In genomic region chr10:108163021-108163410, GRCm38 (mm10) we compare ENCODE assay signal across 8 mouse cellular contexts. TPM values are rescaled to one million over a fixed set of nuclear protein-coding genes. Genes with fewer than 3 reads are reported as not detected.
DNase-seq lines count a peak whose midpoint lies in the region; ATAC-seq and TF ChIP-seq lines count a peak whose summit lies in the region.

No protein-coding gene starts in this region.

- peaks cover 8% of the 10 kb centered on the region for H3K27me3 ChIP-seq in erythroblast, embryonic 14.5 days (ENCODE audit: control insufficient read depth)
- H3K27me3 ChIP-seq in E14TG2a.4 (ENCODE audit: insufficient read depth, low read length) = no peaks in the 10 kb centered on the region; the same call in 1 of the 2 replicates
- H3K27me3 ChIP-seq in intestine, embryonic 14.5 days (replicated peaks; ENCODE audit: control insufficient read depth, insufficient read depth, low read length) = no peaks in the 10 kb centered on the region
- H3K27me3 ChIP-seq in stomach, embryonic 15.5 days (replicated peaks) = no peaks in the 10 kb centered on the region

- peak; percentile 64 for DNase-seq in intestine, embryonic 14.5 days (ENCODE audit: low spot score)
- DNase-seq in lung, postnatal 14 days = peak; percentile 13
- DNase-seq in right cerebral cortex, postnatal 14 days = no peak

- H3K9ac ChIP-seq in intestine, embryonic 14.5 days (ENCODE audit: low read length) = peak overlapping the region; percentile 100
- peak overlapping the region; percentile 96 for H3K9ac ChIP-seq in stomach, embryonic 15.5 days

- TF ChIP-seq CTCF in E14TG2a.4 (conservative IDR thresholded peaks at IDR 0.05; ENCODE audit: low read length) = no peak
- no peak for TF ChIP-seq CTCF in embryonic fibroblast, embryonic 13.5 days (IDR thresholded peaks at IDR 0.05; ENCODE audit: borderline replicate concordance, insufficient read depth, low read length)

- peak overlapping the region; percentile 76 for H3K4me2 ChIP-seq in intestine, embryonic 14.5 days (ENCODE audit: low read length)
- H3K4me2 ChIP-seq in stomach, embryonic 15.5 days = peak overlapping the region; percentile 55

- TF ChIP-seq POLR2A in embryonic fibroblast, embryonic 13.5 days (IDR thresholded peaks at IDR 0.05; ENCODE audit: low read depth, low read length) = no peak

- no peaks in the 10 kb centered on the region for H3K9me3 ChIP-seq in erythroblast, embryonic 14.5 days (ENCODE audit: control insufficient read depth, low read length)
- no peaks in the 10 kb centered on the region for H3K9me3 ChIP-seq in E14TG2a.4 (ENCODE audit: low read length)
- no peaks in the 10 kb centered on the region for H3K9me3 ChIP-seq in intestine, embryonic 14.5 days (ENCODE audit: control insufficient read depth, low read length)
- H3K9me3 ChIP-seq in stomach, embryonic 15.5 days = no peaks in the 10 kb centered on the region

- WGBS in intestine, embryonic 14.5 days = 0% methylated on average over 12 of the region's 12 CpGs
- WGBS in stomach, embryonic 15.5 days = under 1% methylated on average over 12 of the region's 12 CpGs

- peaks cover 20% of the 10 kb centered on the region for H3K36me3 ChIP-seq in erythroblast, embryonic 14.5 days (ENCODE audit: control insufficient read depth)
- peaks cover 12% of the 10 kb centered on the region; the same call in 1 of the 2 replicates for H3K36me3 ChIP-seq in E14TG2a.4 (ENCODE audit: insufficient read depth, low read length)
- 0 out of 2 replicates have a peak, but pooled peaks cover 4% of the 10 kb centered on the region for H3K36me3 ChIP-seq in intestine, embryonic 14.5 days (ENCODE audit: control insufficient read depth, insufficient read depth, low read length)
- H3K36me3 ChIP-seq in stomach, embryonic 15.5 days = no peaks in the 10 kb centered on the region

- peak overlapping the region; percentile 92 for H3K27ac ChIP-seq in embryonic fibroblast, embryonic 13.5 days (ENCODE audit: insufficient read depth, low read length)
- H3K27ac ChIP-seq in intestine, embryonic 14.5 days (ENCODE audit: low read depth) = peak overlapping the region; percentile 99
- H3K27ac ChIP-seq in stomach, embryonic 15.5 days = peak overlapping the region; percentile 99

- H3K4me3 ChIP-seq in erythroblast, embryonic 14.5 days (replicated peaks) = peak overlapping the region; percentile 100
- H3K4me3 ChIP-seq in E14TG2a.4 (replicated peaks; ENCODE audit: low read length) = peak overlapping the region; percentile 94
- peak overlapping the region; percentile 90 for H3K4me3 ChIP-seq in embryonic fibroblast, embryonic 13.5 days (ENCODE audit: insufficient read depth, low read length)
- peak overlapping the region; percentile 91 for H3K4me3 ChIP-seq in intestine, embryonic 14.5 days (ENCODE audit: low read depth, low read length)
- H3K4me3 ChIP-seq in stomach, embryonic 15.5 days (replicated peaks) = peak overlapping the region; percentile 99

- ATAC-seq in erythroblast, adult 5-6 weeks (replicated peaks; ENCODE audit: low FRiP score, poor library complexity, severe bottlenecking) = no peak
- no peak for ATAC-seq in intestine, embryonic 14.5 days (replicated peaks; ENCODE audit: low FRiP score, low TSS enrichment, low read depth)
- no peak for ATAC-seq in stomach, embryonic 15.5 days (ENCODE audit: insufficient read depth, low FRiP score, low read depth)

- peaks cover 41% of the 10 kb centered on the region for H3K4me1 ChIP-seq in erythroblast, embryonic 14.5 days (ENCODE audit: control insufficient read depth)
- peaks cover 41% of the 10 kb centered on the region for H3K4me1 ChIP-seq in E14TG2a.4 (replicated peaks; ENCODE audit: low read depth, low read length)
- H3K4me1 ChIP-seq in embryonic fibroblast, embryonic 13.5 days (ENCODE audit: control insufficient read depth, insufficient read depth, low read length) = 0 out of 2 replicates have a peak, but pooled peaks cover 2% of the 10 kb centered on the region
- H3K4me1 ChIP-seq in intestine, embryonic 14.5 days (replicated peaks; ENCODE audit: control insufficient read depth, insufficient read depth, low read length) = peaks cover 26% of the 10 kb centered on the region
- peaks cover 12% of the 10 kb centered on the region; the same call in 1 of the 2 replicates for H3K4me1 ChIP-seq in stomach, embryonic 15.5 days

RNA-seq across cellular contexts. Expression of gene Ppp1r12a, which starts 1.0 kb away (rescaled TPM):
- 0.72 and 1.0 TPM in 2 replicates for polyA plus RNA-seq in erythroblast, embryonic 14.5 days (2012)
- total RNA-seq in erythroblast, adult 5-6 weeks (2015; ENCODE audit: low replicate concordance) = 49.9 and 53.6 TPM in 2 replicates
- 80.1 and 81.4 TPM in 2 replicates for total RNA-seq in erythroblast, adult 5-6 weeks (2017; ENCODE audit: low replicate concordance)
- 152 and 168 TPM in 2 replicates for polyA plus RNA-seq in embryonic fibroblast, embryonic 13.5 days (2011; ENCODE audit: insufficient read length, low read depth, missing spikeins)
- polyA plus RNA-seq in intestine, embryonic 14.5 days (2014; fragmentation: Nextera tagmentation; extraction: Ambion mirVana) = 117 and 123 TPM in 2 replicates
- polyA plus RNA-seq in stomach, embryonic 15.5 days (2015; fragmentation: Nextera tagmentation; extraction: Ambion mirVana) = 107 and 108 TPM in 2 replicates

Comparison
In these comparisons a context has a peak if more than half of its experiments do, and no peak if none do; other contexts are left out.
1. RNA of gene Ppp1r12a, which starts 1.0 kb away (polyA plus RNA-seq): 152 to 168 TPM in embryonic fibroblast, embryonic 13.5 days, 117 to 123 TPM in intestine, embryonic 14.5 days and 107 to 108 TPM in stomach, embryonic 15.5 days; 0.72 to 1.0 TPM in erythroblast, embryonic 14.5 days; every median in the first group is over 10 times any median in the second.
2. Peak in every context shown above with its lines, with median percentiles within 50 percentile points of each other: H3K4me3 ChIP-seq and H3K27ac ChIP-seq.